Mouse (Mus musculus) limb, embryonic 13.5 days (tissue): ENCODE data around the gene Clcn1. TPM values are rescaled to one million over a fixed set of nuclear protein-coding genes. Genes with fewer than 3 reads are reported as not detected.

Experiments
- ATAC-seq: fragments of 200-750 bp; cut with Nextera tagmentation; 2 replicates; pipeline ENCODE4 v1.8.0; 2017; ENCODE audit warnings: low read depth, moderate number of reproducible peaks, moderate TSS enrichment; ENCODE audit not compliant: low FRiP score
- H3K27ac ChIP-seq: fragments of 300-500 bp; sonication (generic); 2 replicates; pipeline ENCODE4 v1.5.1; 2015; ENCODE audit warnings: inconsistent platforms, mild to moderate bottlenecking, moderate library complexity
- H3K27me3 ChIP-seq: fragments of 300-500 bp; sonication (generic); 2 replicates; pipeline ENCODE4 v1.6.1; 2015; ENCODE audit warnings: mild to moderate bottlenecking, inconsistent platforms
- H3K36me3 ChIP-seq: fragments of 300-500 bp; sonication (generic); 2 replicates; pipeline ENCODE4 v1.6.1; 2015; ENCODE audit warnings: inconsistent platforms, mild to moderate bottlenecking, moderate library complexity
- H3K4me1 ChIP-seq: fragments of 300-500 bp; sonication (generic); 2 replicates; pipeline ENCODE4 v1.6.1; 2015; ENCODE audit warnings: inconsistent platforms
- H3K4me2 ChIP-seq: fragments of 300-500 bp; sonication (generic); replicated peaks from 2 replicates; pipeline ENCODE4 v1.6.1; 2015; ENCODE audit warnings: inconsistent platforms, mild to moderate bottlenecking, moderate library complexity
- H3K4me3 ChIP-seq: fragments of 300-500 bp; sonication (generic); 2 replicates; pipeline ENCODE4 v1.5.1; 2015; ENCODE audit warnings: moderate library complexity, mild to moderate bottlenecking, inconsistent platforms
- H3K9ac ChIP-seq: fragments of 300-500 bp; sonication (generic); 2 replicates; pipeline ENCODE4 v1.6.1; 2015; ENCODE audit warnings: mild to moderate bottlenecking, inconsistent platforms
- H3K9me3 ChIP-seq: fragments of 300-500 bp; sonication (generic); 2 replicates; pipeline ENCODE4 v1.6.1; 2016; ENCODE audit warnings: inconsistent platforms
- WGBS: fragments of 180-500 bp; shearing (Covaris S2); methylation state at CpG from one replicate; pipeline ENCODE4 v1.1.7; 2015; 5-methylcytosine and 5-hydroxymethylcytosine counted together
- polyA plus RNA-seq: library from polyadenylated mRNA; unstranded; fragments of >200 nt; fragmentation: Nextera tagmentation; extraction: Ambion mirVana; gene quantifications from 2 replicates; pipeline ENCODE4 v1.2.1, GENCODE M21; 2015

Gene Clcn1
- polyA plus RNA-seq, 1 experiment from 2014 or later = 0.46 TPM

DNA sequence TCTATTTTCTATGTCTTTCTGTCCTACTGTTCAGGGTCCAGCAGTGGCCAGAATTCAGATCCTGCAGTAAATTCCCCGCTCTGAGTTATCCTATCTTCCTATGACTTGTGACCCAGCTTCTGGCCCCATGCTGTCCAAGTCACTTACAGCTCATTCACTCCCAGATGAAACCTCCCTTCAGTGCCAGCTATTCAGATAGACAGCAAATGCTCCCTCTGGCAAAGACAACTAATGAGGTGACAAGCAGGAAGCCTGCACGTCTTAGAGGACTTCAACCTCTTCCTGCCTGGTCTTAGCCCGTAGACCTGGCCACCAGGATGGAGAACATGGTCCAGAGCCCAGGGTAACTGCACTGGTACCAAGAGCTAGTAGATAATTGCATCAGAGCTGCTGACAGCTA is 76.5 kb downstream of the Clcn1 start:
- Histone ChIP-seq H3K4me1 (0 out of 2 replicates have a peak, but pooled peaks cover 5% of the 10 kb centered on the region), H3K4me2 (no peak overlapping the region), H3K27ac (no peak overlapping the region), H3K9me3 (no peaks in the 10 kb centered on the region), H3K4me3 (no peak overlapping the region), H3K27me3 (no peaks in the 10 kb centered on the region), H3K9ac (no peak overlapping the region), H3K36me3 (peaks cover 45% of the 10 kb centered on the region)
- WGBS = 37% methylated on average over 3 of the region's 3 CpGs
- no peak for ATAC-seq

- WGBS = 84% methylated on average over 4 of the region's 4 CpGs
- Histone ChIP-seq H3K4me3 (no peak overlapping the region), H3K9ac (no peak overlapping the region), H3K4me2 (no peak overlapping the region), H3K9me3 (no peaks in the 10 kb centered on the region), H3K4me1 (0 out of 2 replicates have a peak, but pooled peaks cover 2% of the 10 kb centered on the region), H3K27ac (no peak overlapping the region), H3K36me3 (peaks cover 34% of the 10 kb centered on the region), H3K27me3 (no peaks in the 10 kb centered on the region)
- ATAC-seq = no peak
Observed at GRCm38 (mm10) chr6:42364066-42364465, 77.6 kb downstream of the Clcn1 start.

- WGBS = 88% methylated on average over 15 of the region's 15 CpGs
- no peaks in the 10 kb centered on the region for H3K27me3 ChIP-seq
- ATAC-seq = no peak
Observed at GRCm38 (mm10) chr6:42364607-42365006, 78.1 kb downstream of the Clcn1 start.

DNA sequence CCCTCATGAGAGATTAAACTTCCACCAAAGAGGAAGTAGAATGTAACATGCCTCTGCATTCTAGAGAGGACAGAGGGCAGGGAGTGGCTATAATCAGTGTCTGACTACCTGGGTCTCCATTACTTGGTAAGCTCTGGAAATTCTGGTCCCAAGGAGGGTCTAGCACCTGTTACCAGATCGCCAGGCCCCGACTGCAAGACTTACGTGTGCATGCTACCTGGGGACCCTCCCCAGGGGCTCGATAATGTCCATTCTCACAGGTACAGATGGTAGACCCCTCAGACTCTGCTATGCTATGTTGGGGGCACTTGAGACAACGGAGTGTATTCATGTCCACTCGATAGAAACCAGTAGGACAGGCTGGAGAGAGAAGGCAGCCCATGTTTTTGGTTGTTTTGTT is 78.7 kb downstream of the Clcn1 start:
- H3K4me1 ChIP-seq = no peaks in the 10 kb centered on the region
- 95% methylated on average over 6 of the region's 6 CpGs for WGBS
- no peak overlapping the region for H3K9ac ChIP-seq
- peaks cover 23% of the 10 kb centered on the region for H3K36me3 ChIP-seq
- H3K27me3 ChIP-seq = no peaks in the 10 kb centered on the region
- no peak for ATAC-seq
- no peak overlapping the region for H3K4me2 ChIP-seq
- no peaks in the 10 kb centered on the region for H3K9me3 ChIP-seq
- H3K27ac ChIP-seq = no peak overlapping the region
- H3K4me3 ChIP-seq = no peak overlapping the region

More at GRCm38 (mm10) chr6:42364607-42365006, 78.1 kb downstream of the Clcn1 start:
- Histone ChIP-seq H3K4me2 (no peak overlapping the region), H3K4me3 (no peak overlapping the region), H3K4me1 (no peaks in the 10 kb centered on the region), H3K36me3 (peaks cover 29% of the 10 kb centered on the region), H3K9ac (no peak overlapping the region), H3K9me3 (no peaks in the 10 kb centered on the region), H3K27ac (no peak overlapping the region)

Other genes starting within 250 kb of the Clcn1 start
- gene Sva, start 248.3 kb upstream of the Clcn1 start, polyA plus RNA-seq = not detected in 2 replicates
- gene Tas2r139, start 145.7 kb upstream of the Clcn1 start, polyA plus RNA-seq = not detected in 2 replicates
- gene Tas2r144, start 71.4 kb upstream of the Clcn1 start, polyA plus RNA-seq = not detected in 2 replicates
- 22.6 and 25.6 TPM in 2 replicates for gene Gstk1, start 40.8 kb upstream of the Clcn1 start, polyA plus RNA-seq
- gene Tmem139, start 24.7 kb upstream of the Clcn1 start, polyA plus RNA-seq = 0.93 and 0.99 TPM in 2 replicates
- 63.0 and 64.7 TPM in 2 replicates for gene Casp2, start 21.7 kb upstream of the Clcn1 start, polyA plus RNA-seq
- gene Fam131b, start 38.0 kb downstream of the Clcn1 start, polyA plus RNA-seq = 0.45 and 0.56 TPM in 2 replicates
- gene Zyx, start 62.9 kb downstream of the Clcn1 start, polyA plus RNA-seq = 118 and 123 TPM in 2 replicates
- 8.9 and 9.4 TPM in 2 replicates for gene Epha1, start 86.6 kb downstream of the Clcn1 start, polyA plus RNA-seq
- gene Tas2r143, start 113.6 kb downstream of the Clcn1 start, polyA plus RNA-seq = not detected in 2 replicates
- not detected in 2 replicates for gene Tas2r135, start 118.7 kb downstream of the Clcn1 start, polyA plus RNA-seq
- gene Tas2r126, start 147.8 kb downstream of the Clcn1 start, polyA plus RNA-seq = not detected in 2 replicates
- not detected in 2 replicates for gene Olfr458, start 178.5 kb downstream of the Clcn1 start, polyA plus RNA-seq
- gene Olfr457, start 189.7 kb downstream of the Clcn1 start, polyA plus RNA-seq = not detected in 2 replicates
- gene Olfr456, start 200.5 kb downstream of the Clcn1 start, polyA plus RNA-seq = not detected in 2 replicates